In the genomic region with DNA sequence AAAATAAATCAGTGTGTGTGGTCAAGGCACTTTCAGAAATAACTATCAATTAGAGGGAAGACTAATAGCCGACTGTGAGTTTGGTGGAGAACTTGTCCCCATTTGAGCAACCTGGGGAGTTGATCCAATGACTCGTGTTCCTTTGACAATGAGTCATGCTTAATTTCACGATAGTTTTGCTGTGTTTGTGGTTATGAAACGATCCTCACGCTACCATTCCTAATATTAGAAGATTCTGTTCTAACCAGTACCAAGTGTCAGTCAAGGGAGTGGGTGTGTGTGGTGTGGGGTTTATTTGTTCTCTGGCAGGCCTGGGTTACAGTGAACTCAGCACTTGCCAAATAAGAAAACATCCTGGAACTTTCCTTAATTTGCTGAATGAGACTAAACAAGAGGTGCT, we compare ENCODE assay signal across 20 mouse cellular contexts.
"Had no signal": no experiment of that assay in that cellular context is flagged by ENCODE, and none has a peak within 500 bp of the region (broad histone marks: within the 10 kb centered on the region; RNA-seq: fewer than 3 reads in every experiment).

No protein-coding gene starts in this region.

- H3K4me3 ChIP-seq: limb, embryonic 10.5 days; limb, embryonic 13.5 days; liver, embryonic 12.5 days; liver, embryonic 15.5 days; lung, embryonic 15.5 days; neural tube, embryonic 12.5 days; neural tube, embryonic 15.5 days; stomach, embryonic 15.5 days had no signal

- H3K4me1 ChIP-seq: limb, embryonic 10.5 days; limb, embryonic 13.5 days; liver, embryonic 12.5 days; liver, embryonic 15.5 days; lung, embryonic 15.5 days; neural tube, embryonic 12.5 days; neural tube, embryonic 15.5 days; stomach, embryonic 15.5 days had no signal

- H3K27ac ChIP-seq: kidney, postnatal 0 days; limb, embryonic 10.5 days; limb, embryonic 13.5 days; liver, embryonic 12.5 days; liver, embryonic 15.5 days; lung, embryonic 15.5 days; neural tube, embryonic 12.5 days; neural tube, embryonic 15.5 days; stomach, embryonic 15.5 days had no signal

- H3K27me3 ChIP-seq: limb, embryonic 13.5 days; liver, embryonic 12.5 days; liver, embryonic 15.5 days; lung, embryonic 15.5 days; neural tube, embryonic 12.5 days; neural tube, embryonic 15.5 days; stomach, embryonic 15.5 days had no signal

- H3K36me3 ChIP-seq: limb, embryonic 10.5 days; limb, embryonic 13.5 days; liver, embryonic 12.5 days; liver, embryonic 15.5 days; lung, embryonic 15.5 days; neural tube, embryonic 12.5 days; neural tube, embryonic 15.5 days; stomach, embryonic 15.5 days had no signal

- DNase-seq: kidney, adult 18-20 months; kidney, postnatal 25 days; liver; lung, adult 18-20 months; lung, postnatal 10 days; lung, postnatal 36 days; midbrain, embryonic 14.5 days; retina, postnatal 1 day; right cerebral cortex, postnatal 25 days; spleen, adult 18-20 months; thymus, postnatal 36 days had no signal
